Mouse (Mus musculus): Measurements from ENCODE around the gene Gm42742.
A peak's percentile ranks its signal among the peaks of the same experiment; 100 is the strongest.

Gm42742 gene

GRCm38 (mm10) chr7:127020901-127021562 lies at the start of gene Gm42742, which contains the start of gene Prrt2:
TSS of gene Gm42742 (minus strand) at chr7:127021097.
TSS of gene Prrt2 (minus strand) at chr7:127021211.
- peak; percentile 70 for DNase-seq

DNA sequence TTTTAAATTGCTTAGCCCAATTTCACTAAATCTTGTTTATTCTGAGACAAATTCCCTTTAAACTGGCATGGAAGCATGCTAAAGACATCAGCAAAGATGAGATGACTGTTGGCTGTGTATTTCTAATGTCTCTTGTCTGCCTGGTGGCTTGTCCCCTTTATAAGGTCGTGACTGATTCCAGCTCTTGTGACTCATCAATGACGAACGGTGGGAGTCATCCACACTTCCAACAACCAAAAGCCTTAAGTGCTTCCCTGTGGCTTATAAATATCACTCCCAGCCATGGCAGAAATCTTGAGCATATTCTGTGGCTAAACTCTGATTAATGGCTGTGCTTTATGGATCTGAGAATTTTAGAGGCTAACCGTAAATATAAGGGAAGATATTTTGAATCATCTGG lies 45.4 kb upstream of the Gm42742 start:
- no peak for DNase-seq

GRCm38 (mm10) chr7:127065538-127065937 lies 44.6 kb upstream of the Gm42742 start:
- DNase-seq: no peak

GRCm38 (mm10) chr7:127055026-127055585 lies 34.2 kb upstream of the Gm42742 start:
- DNase-seq: no peak

DNA sequence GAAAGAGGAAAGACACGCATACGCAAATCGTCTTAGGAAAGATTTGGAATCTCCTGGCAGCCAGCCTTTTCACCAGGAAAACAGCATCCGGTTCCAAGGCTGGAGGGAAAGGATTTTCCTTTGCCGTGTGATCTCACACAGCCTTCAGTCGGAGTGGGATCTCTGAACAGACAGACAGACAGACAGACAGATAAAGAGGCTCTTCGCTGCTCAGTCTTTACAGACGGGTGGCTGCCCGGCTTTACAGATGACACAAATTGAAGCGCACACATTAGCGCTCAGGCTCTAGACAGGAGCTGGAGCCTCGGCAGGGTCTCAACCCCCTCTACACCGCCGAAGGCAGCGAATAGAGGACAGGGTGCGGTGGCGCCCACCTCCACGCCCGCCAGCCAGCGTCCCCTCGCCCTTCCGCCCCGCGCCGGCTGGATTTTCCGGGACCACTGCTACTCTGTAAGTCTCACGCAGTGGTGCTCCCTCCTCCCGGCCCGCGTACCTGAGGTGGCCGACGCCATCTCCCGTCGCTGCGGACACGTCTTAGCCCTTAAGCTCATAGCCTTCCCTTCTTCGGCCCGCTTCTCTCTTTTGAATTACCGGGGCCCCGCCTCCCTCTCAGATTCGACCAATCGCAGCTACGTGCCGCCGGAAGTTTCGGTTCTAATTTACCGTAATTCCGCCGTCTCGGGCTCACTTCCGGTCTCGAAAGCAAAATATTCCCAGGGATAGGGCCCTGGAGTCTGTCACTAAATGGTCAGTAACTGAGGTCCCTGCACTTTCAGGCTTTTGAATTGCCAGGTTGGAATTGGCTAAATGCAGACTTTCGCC lies 21.2 kb upstream of the Gm42742 start, which contains the start of gene Kif22:
Gene Kif22, minus strand, starts transcription at position 621 of the 822 bp plus-strand sequence.
- DNase-seq: peak; percentile 85

DNA sequence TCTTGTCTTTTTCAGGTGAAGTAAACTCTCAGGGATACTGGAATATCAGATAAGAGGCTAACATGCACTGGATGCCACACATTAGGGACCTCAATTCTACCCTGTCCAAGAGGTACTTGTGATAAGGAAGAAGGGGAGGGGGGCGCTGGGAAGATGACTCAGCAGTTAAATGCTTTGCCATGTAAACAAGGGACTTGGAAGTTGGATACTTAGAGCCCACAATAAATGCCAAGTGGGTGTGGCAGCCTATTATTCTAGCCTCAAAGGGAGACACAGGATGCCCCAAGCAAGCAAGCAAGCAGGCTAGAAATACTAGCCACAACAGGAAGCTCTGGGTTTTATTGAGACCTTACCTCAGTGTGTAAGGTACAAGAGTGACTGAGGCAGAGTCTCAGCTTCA lies 10.3 kb upstream of the Gm42742 start:
- DNase-seq: no peak

DNA sequence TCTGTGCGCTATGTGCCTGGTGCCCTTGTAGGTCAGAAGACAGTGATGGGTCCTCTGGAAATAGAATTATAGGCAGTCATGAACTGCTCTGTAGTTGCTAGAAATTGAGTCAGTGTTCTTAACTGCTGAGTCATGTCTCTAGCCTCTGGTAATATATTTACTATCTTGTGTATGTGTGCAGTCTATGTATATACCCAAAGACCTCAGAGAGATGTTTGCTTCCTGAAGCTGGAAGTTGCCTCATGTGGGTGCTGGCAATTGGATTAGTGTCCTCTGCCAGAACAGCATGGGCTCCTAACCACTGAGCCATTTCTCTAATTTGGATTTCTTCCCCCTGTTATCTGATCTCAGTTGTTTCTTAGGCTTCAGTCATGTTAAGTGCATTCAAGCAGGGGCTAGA lies 9.3 kb upstream of the Gm42742 start:
- no peak for DNase-seq

DNA sequence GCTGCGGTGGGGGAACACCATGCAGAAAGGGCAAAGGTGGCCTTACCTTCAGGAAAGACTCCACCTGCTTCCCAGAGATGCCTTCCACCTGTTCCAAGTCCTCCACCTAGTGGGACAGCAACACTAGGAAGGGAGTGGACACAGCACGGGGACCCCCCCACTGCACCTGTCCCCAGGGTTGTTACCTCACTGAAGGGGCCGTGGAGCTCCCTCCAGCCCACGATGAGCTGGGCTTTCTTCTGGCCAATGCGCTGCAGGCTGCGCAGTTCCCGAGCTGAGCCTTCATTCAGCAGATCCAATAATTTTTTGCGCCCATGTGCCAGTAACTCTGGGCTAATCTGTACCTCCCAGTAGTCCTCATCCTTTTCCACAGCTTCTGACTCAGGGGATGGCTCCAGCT lies 7.0 kb upstream of the Gm42742 start:
- no peak for DNase-seq

- peak; percentile 100 for DNase-seq
Measured at GRCm38 (mm10) chr7:127026984-127027726, 6.3 kb upstream of the Gm42742 start, which contains the start of gene Maz. TSS of gene Maz (minus strand) at chr7:127027037.

DNA sequence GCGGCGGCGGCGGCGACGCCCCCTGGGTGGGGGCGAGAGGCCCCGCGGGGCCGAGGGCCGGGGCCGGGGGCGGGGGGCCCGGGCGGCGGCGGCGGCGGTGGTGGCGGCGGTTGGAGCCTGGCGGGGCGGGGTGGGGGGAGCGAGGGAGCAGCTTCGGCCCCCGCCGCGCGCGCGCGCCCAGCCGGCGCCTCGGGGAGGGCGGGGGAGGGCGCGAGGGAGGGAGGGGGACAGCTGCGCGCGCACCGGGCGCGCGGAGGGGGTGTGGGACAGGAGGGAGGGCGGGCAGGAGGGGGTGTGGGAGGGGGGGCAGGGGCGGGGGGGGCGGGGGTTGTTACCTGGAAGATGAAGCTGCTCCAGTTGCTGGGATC lies 5.7 kb upstream of the Gm42742 start:
- no peak for DNase-seq

GRCm38 (mm10) chr7:127026161-127026600 lies 5.3 kb upstream of the Gm42742 start:
- peak; percentile 84 for DNase-seq

GRCm38 (mm10) chr7:127025556-127026160 lies 4.8 kb upstream of the Gm42742 start:
- DNase-seq: no peak

- peak; percentile 84 for DNase-seq
Measured at GRCm38 (mm10) chr7:127024755-127025555, 4.1 kb upstream of the Gm42742 start.

GRCm38 (mm10) chr7:127023896-127024690 lies 3.2 kb upstream of the Gm42742 start:
- DNase-seq: no peak

DNA sequence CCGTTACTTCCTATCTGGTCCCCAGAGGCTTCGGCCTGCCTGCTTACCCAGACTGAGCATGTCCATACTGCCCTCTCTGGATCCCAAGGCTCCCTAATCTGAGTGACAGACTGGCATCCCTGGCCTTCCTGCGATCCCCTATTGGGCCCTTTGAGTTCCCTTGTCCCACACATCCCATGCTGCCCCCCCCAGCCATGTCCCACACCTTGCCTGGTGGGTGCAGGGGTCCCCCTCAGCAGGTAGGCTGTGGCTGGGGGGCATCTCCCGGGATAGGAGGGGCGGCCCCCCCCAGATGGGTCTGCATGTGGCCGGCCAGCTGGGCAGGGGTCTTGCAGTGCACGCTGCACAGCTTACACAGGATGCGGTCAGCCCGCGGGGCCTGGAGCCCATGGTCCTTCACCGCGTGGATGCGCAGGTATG lies 2.4 kb upstream of the Gm42742 start:
- DNase-seq: peak; percentile 60

DNA sequence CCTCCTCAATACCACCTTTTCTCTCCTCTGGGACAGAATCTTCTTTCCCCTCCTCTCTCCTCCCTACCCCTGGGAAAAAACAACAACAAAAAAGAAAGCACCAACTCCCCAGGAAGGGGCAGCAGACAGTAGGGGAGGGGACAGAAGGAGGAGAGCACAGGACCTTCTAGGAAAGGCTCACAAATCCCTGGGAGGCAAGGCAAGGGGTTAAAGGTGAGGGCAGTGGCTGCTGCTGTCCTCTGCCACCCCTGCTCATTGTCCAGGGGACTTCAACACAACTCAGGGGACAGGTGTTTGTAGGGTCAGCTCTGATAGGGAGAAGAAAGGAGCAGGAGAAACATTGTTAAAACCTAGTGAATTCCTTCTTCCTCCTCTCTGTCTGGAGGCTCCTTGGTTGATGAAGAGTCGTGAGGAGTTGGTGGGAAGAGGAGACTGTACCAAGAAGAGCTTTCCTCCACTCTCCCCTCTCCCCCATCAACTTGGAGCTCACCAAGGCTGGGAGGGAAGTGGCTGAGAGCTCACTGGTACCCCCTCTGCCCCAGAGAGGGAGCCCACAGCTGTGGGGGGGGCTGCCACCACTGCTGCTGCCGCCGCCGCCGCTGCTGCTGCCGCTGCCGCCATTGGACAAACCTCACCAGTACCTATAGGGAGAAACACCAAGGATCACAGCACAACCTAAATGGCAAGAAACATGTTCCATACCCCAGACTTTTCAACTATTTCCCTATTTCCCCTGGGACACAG lies 1.8 kb upstream of the Gm42742 start:
- DNase-seq: peak; percentile 44

DNA sequence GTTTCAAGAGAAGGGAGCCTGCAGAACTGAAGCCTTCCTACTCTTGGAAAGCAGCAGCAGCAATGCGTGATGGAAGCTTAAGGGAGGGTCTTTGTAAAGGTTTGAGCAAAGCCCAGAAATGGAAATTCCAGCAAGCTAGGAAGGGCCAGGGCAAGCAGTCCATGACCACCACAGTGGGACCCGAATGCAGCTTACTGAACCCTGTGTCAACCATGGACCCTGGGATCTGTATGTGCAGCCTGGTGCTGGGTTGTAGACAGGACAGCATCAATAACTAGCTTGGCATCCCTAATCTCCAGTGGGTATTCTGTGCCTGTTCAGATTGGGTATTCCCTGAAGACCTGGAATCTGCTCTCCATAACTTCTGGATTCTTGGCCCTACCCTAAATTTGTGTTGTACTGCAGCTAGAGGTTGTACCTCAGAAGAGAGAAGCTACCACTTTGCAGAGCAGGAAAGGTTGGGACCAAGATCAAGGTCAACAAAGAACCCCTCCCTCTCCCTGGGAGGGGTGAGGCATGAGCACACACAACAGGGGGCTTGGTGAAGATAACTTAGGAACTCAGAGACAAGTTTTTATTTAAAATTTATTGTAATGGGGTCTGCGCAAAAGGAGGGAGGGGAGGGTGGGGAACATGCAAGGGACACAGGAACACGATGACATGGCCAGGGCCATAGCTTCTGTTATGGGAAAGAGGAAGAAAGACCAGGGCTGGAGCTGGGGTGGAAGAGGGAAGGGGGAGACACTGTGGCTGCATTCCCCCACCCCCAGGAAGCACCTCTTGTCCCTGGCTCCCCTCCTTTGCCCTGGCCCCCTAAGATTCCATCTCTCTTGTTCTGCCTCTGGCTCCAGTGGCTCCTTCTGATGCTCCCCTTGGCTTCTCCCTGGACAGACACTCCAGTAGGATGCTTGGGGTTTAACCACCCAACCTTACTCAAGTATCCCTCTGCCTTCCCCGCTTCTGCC lies 948 bp upstream of the Gm42742 start:
- no peak for DNase-seq

- no peak for DNase-seq
Measured at GRCm38 (mm10) chr7:127020491-127020890, 406 bp downstream of the Gm42742 start.

- peak; percentile 50 for DNase-seq
Measured at GRCm38 (mm10) chr7:127020031-127020430, 866 bp downstream of the Gm42742 start.

All from cerebellum, adult 11 months (tissue).